In genomic region chrX:19084435-19084834, GRCm38 (mm10) we compare ENCODE assay signal across 16 mouse cellular contexts.
"Had no signal": no experiment of that assay in that cellular context is flagged by ENCODE, and none has a peak within 500 bp of the region (broad histone marks: within the 10 kb centered on the region; RNA-seq: fewer than 3 reads in every experiment).

No protein-coding gene starts in this region.

- H3K27me3 ChIP-seq: neural tube, embryonic 13.5 days; neural tube, embryonic 15.5 days; stomach, embryonic 15.5 days had no signal

- H3K9me3 ChIP-seq: neural tube, embryonic 13.5 days; neural tube, embryonic 15.5 days; stomach, embryonic 15.5 days had no signal

- H3K9ac ChIP-seq: neural tube, embryonic 13.5 days; neural tube, embryonic 15.5 days; stomach, embryonic 15.5 days had no signal

- H3K4me1 ChIP-seq: neural tube, embryonic 13.5 days; neural tube, embryonic 15.5 days; stomach, embryonic 15.5 days had no signal

- H3K27ac ChIP-seq: neural tube, embryonic 13.5 days; neural tube, embryonic 15.5 days; stomach, embryonic 15.5 days; stomach, postnatal 0 days had no signal

- H3K4me3 ChIP-seq: neural tube, embryonic 13.5 days; neural tube, embryonic 15.5 days; stomach, embryonic 15.5 days had no signal

- H3K36me3 ChIP-seq: neural tube, embryonic 13.5 days; neural tube, embryonic 15.5 days; stomach, embryonic 15.5 days had no signal

- H3K4me2 ChIP-seq: neural tube, embryonic 13.5 days; neural tube, embryonic 15.5 days; stomach, embryonic 15.5 days had no signal

- DNase-seq: retina, postnatal 1 day; right cerebral cortex, adult 18-20 months; right cerebral cortex, postnatal 14 days; right cerebral cortex, postnatal 25 days; right cerebral cortex, postnatal 4 days; spleen, adult 18-20 months; thymus, adult 18-20 months; thymus, adult 2 months; thymus, postnatal 14 days; thymus, postnatal 25 days; thymus, postnatal 36 days; thymus, postnatal 4 days had no signal
